Mouse (Mus musculus) T-helper 2 cell (primary cell): Measurements from ENCODE around the gene Pigt.

Experiments
- in situ Hi-C: fragments of 300-600 bp; cut with MboI, MseI; formaldehyde crosslinking; loops from one replicate; pipeline ENCODE4 v1.15.1; 2025; ENCODE audit warnings: high pct_unique_total_duplicates

Gene Pigt

GRCm38 (mm10) chr2:164496847-164497690 lies at the start of gene Pigt:
Pigt (plus strand) TSS chr2:164497520.
- in situ Hi-C loops, result no loop called here

GRCm38 (mm10) chr2:164448140-164448539 lies 49.2 kb upstream of the Pigt start:
- in situ Hi-C loops, result no loop called here

GRCm38 (mm10) chr2:164448921-164449320 lies 48.4 kb upstream of the Pigt start:
- in situ Hi-C loops, result no loop called here

GRCm38 (mm10) chr2:164449341-164450042 lies 47.8 kb upstream of the Pigt start:
- in situ Hi-C loops, result no loop called here

GRCm38 (mm10) chr2:164452000-164452676 lies 45.2 kb upstream of the Pigt start:
- in situ Hi-C loops, result no loop called here

GRCm38 (mm10) chr2:164453047-164453757 lies 44.1 kb upstream of the Pigt start:
- in situ Hi-C loops, result no loop called here

- in situ Hi-C loops, result no loop called here
Observed at GRCm38 (mm10) chr2:164453887-164454500, 43.3 kb upstream of the Pigt start.

GRCm38 (mm10) chr2:164454846-164455245 lies 42.5 kb upstream of the Pigt start:
- in situ Hi-C loops, result loop anchor here (5.0 kb wide), 1 partner anchor 77 kb away; no protein-coding TSS in a partner anchor

GRCm38 (mm10) chr2:164455421-164456190 lies 41.7 kb upstream of the Pigt start:
- in situ Hi-C loops, result loop anchor here (5.0 kb wide), 1 partner anchor 77 kb away; no protein-coding TSS in a partner anchor

- in situ Hi-C loops, result loop anchor here (5.0 kb wide), 1 partner anchor 76 kb away; no protein-coding TSS in a partner anchor
Observed at GRCm38 (mm10) chr2:164456413-164456812, 40.9 kb upstream of the Pigt start.

- in situ Hi-C loops, result loop anchor here (5.0 kb wide), 1 partner anchor 75 kb away; no protein-coding TSS in a partner anchor
Observed at GRCm38 (mm10) chr2:164456864-164457300, 40.4 kb upstream of the Pigt start, which contains the start of gene Sys1. Sys1 (plus strand) TSS chr2:164456964.

- in situ Hi-C loops, result loop anchor here (5.0 kb wide), 1 partner anchor 74 kb away; no protein-coding TSS in a partner anchor
Observed at GRCm38 (mm10) chr2:164457942-164458341, 39.4 kb upstream of the Pigt start.

- in situ Hi-C loops, result loop anchor here (5.0 kb wide), 1 partner anchor 74 kb away; no protein-coding TSS in a partner anchor
Observed at GRCm38 (mm10) chr2:164458535-164458934, 38.8 kb upstream of the Pigt start.

- in situ Hi-C loops, result no loop called here
Observed at GRCm38 (mm10) chr2:164460745-164461551, 36.4 kb upstream of the Pigt start, which contains the start of gene Gm20458. Gm20458 (plus strand) TSS chr2:164460967.

- in situ Hi-C loops, result no loop called here
Observed at GRCm38 (mm10) chr2:164465161-164465560, 32.2 kb upstream of the Pigt start.

GRCm38 (mm10) chr2:164466787-164467186 lies 30.5 kb upstream of the Pigt start:
- in situ Hi-C loops, result no loop called here

GRCm38 (mm10) chr2:164470254-164470653 lies 27.1 kb upstream of the Pigt start:
- in situ Hi-C loops, result no loop called here

GRCm38 (mm10) chr2:164473624-164474023 lies 23.7 kb upstream of the Pigt start, which contains the start of gene Trp53tg5:
Trp53tg5 (minus strand) TSS chr2:164473724.
- in situ Hi-C loops, result no loop called here
